Mouse (Mus musculus) ES-E14 (cell line): ENCODE data around the gene Retn.

ENCODE experiments used
- CHD2 ChIP-seq: IDR thresholded peaks from 2 replicates; pipeline ENCODE4 v1.6.1; 2014; ENCODE audit warnings: mild to moderate bottlenecking, low read depth, low read length, inconsistent platforms
- HCFC1 ChIP-seq: IDR thresholded peaks from 2 replicates; pipeline ENCODE4 v1.6.1; 2012; ENCODE audit warnings: low read length, inconsistent platforms, borderline replicate concordance; ENCODE audit not compliant: insufficient read depth
- MAFK ChIP-seq: IDR thresholded peaks from 2 replicates; pipeline ENCODE4 v1.6.1; 2014; ENCODE audit warnings: mild to moderate bottlenecking, low read depth, low read length, inconsistent platforms; ENCODE audit not compliant: insufficient read depth

DNA sequence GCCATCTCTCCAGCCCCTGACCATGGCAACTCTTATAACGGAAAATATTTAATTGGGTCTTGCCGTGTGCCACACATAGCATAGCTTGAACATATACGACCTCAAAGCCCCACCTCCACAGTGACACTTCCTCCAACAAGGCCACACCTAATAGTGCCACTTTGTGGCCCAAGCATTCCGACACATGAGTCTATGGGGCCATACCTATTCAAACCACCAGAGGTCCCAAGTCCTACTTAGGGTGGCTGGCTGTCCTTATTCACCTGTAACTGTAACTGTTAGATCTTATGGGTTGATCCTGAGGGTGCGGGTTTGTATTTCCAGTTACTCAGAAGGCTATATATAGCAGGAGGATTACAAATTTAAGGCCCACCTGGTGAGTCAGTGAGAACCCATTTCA, 27.6 kb upstream of the Retn start:
- TF ChIP-seq CHD2 (no peak), MAFK (no peak), HCFC1 (no peak)
